Comparison of ENCODE assay signal across 8 mouse cellular contexts in the genomic region with DNA sequence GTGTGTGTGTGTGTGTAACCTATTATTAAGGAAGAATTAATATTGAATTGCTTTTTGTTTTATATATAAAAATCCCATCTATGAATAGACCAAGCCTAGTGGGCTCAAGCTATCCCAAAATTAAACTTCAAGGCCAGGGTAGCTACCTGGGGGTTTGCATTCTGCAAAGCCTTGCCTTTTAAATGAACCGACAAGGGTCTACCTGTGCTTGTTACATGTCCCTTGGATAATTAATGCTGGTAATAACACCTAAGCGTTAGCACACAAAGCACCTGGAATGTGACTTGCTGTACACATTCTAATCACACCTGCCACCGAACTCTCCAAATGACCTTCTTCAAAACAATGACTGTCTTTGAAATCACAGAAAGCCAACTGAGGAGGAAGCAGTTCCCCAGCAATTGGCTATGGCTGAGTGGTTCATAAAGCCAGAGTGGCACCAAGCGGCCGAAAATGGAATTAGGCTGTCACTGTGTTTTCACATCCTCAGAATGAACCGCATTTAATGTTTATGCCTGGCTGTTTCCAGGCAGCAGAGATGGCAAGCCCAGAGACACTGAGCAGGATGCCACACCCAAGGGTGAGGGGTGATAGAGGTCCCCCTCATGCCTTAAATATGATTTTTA.
A peak's percentile ranks its signal among the peaks of the same experiment; 100 is the strongest.
DNase-seq lines count a peak whose midpoint lies in the region; ATAC-seq lines count a peak whose summit lies in the region.

No protein-coding gene starts in this region.

- no peak overlapping the region for H3K4me2 ChIP-seq in neural tube, embryonic 11.5 days (ENCODE audit: low read depth)

- no peaks in the 10 kb centered on the region for H3K27me3 ChIP-seq in neural tube, embryonic 11.5 days (ENCODE audit: control insufficient read depth, insufficient read depth, low read length)

- peak; percentile 6 for DNase-seq in ovary, postnatal 14 days (ENCODE audit: low spot score)
- DNase-seq in ovary, adult 18-20 months (ENCODE audit: low spot score) = no peak
- DNase-seq in cerebellum, postnatal 25 days = peak; percentile 9 to 28
- peak; percentile 42 to 75 for DNase-seq in frontal cortex, postnatal 36 days (ENCODE audit: low spot score in 2 of 2)
- peak; percentile 72 to 76 for DNase-seq in layer of hippocampus, postnatal 10 days (ENCODE audit: low spot score in 2 of 2)
- peak; percentile 74 for DNase-seq in neural tube, embryonic 11.5 days (ENCODE audit: low spot score)
- DNase-seq in spleen, postnatal 14 days (ENCODE audit: low spot score in 2 of 2) = no peak
- DNase-seq in heart, adult 9 months (ENCODE audit: low spot score in 2 of 2) = no peak

- WGBS in neural tube, embryonic 11.5 days = 20% methylated on average over 6 of the region's 6 CpGs

- H3K9me3 ChIP-seq in neural tube, embryonic 11.5 days (ENCODE audit: control insufficient read depth, low read length) = no peaks in the 10 kb centered on the region

- no peaks in the 10 kb centered on the region for H3K36me3 ChIP-seq in neural tube, embryonic 11.5 days (ENCODE audit: control insufficient read depth, insufficient read depth, low read length)

- no peak overlapping the region for H3K4me3 ChIP-seq in neural tube, embryonic 11.5 days (ENCODE audit: low read depth, low read length)

- H3K4me1 ChIP-seq in neural tube, embryonic 11.5 days (ENCODE audit: control insufficient read depth, insufficient read depth, low read length) = no peaks in the 10 kb centered on the region

- H3K9ac ChIP-seq in neural tube, embryonic 11.5 days (ENCODE audit: low read length) = no peak overlapping the region

- ATAC-seq in neural tube, embryonic 11.5 days (ENCODE audit: insufficient read depth, low FRiP score, low TSS enrichment) = peak; percentile 80

- no peak overlapping the region for H3K27ac ChIP-seq in neural tube, embryonic 11.5 days (ENCODE audit: low read depth, low read length)

Comparison
In these comparisons a context has a peak if more than half of its experiments do, and no peak if none do; other contexts are left out.
1. DNase-seq: peak in ovary, postnatal 14 days (single experiment), cerebellum, postnatal 25 days (2 of 2), frontal cortex, postnatal 36 days (2 of 2), layer of hippocampus, postnatal 10 days (2 of 2) and neural tube, embryonic 11.5 days (single experiment); none in ovary, adult 18-20 months (single experiment), spleen, postnatal 14 days (0 of 2) and heart, adult 9 months (0 of 2).